Mouse (Mus musculus): ENCODE data around the gene Scamp1. TPM values are rescaled to one million over a fixed set of nuclear protein-coding genes. Genes with fewer than 3 reads are reported as not detected.

The Scamp1 gene
- total RNA-seq, 1 experiment, result 15.5 TPM

DNA sequence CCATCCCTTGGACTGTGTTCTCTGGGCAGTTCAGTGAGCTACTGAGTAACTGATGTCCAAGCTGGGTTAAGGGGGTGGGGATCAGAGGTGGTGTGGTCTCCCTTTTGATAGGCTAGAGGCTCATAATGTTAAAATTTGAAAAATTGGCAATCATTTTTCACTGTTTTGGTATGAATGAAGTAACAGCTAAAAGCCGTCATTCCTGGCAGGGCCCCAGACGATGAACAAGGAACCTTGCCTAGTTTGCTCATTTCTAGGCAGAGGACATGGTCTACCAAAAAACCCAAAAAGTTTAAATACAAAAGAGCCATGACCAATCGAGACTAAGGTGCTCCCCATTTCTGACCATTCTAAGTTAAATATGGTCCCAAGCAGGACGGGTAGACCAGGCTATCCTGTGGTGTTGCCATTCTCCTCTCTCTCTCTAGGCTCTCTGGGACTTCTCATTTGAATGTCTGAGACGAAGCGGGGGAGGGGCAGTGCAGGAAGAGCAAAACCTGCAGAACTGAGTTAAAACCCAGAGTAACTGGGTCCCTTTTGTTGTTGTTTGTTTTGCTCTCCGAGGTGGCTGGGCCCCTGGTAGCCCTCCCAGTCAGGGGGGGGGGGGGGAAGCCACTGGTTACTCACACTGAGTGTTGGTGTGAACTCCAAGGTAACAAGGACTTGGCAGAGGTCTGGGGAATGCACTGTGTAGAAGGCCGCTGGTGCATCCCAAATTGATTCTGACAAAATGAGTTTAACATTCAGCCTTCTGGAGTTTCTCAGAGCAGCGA, 129.8 kb downstream of the Scamp1 start:
- no peak overlapping the region for H3K27ac ChIP-seq (ENCODE audit: insufficient read depth, low read depth, low read length, poor library complexity, severe bottlenecking)
- no peak overlapping the region for H3K9ac ChIP-seq (ENCODE audit: insufficient read depth, low read depth, low read length, poor library complexity, severe bottlenecking)
- no peak overlapping the region for H3K4me3 ChIP-seq (ENCODE audit: insufficient read depth in 1 of 2, low read depth in 1 of 2, low read length in 2 of 2, poor library complexity in 1 of 2, severe bottlenecking in 1 of 2)
- H3K9me3 ChIP-seq (ENCODE audit: control insufficient read depth, insufficient read depth, low read depth, low read length), result no peaks in the 10 kb centered on the region
- H3K4me1 ChIP-seq (ENCODE audit: control insufficient read depth in 2 of 2, insufficient read depth in 2 of 2, low read length in 2 of 2, poor library complexity in 1 of 2), result peaks cover 0 to 2% of the 10 kb centered on the region in 2 experiments; a peak in 1 of 4 replicates
- TF ChIP-seq ZC3H11A (IDR thresholded peaks at IDR 0.05; ENCODE audit: borderline replicate concordance, low read depth, low read length), result no peak
- no peak for TF ChIP-seq HCFC1 (IDR thresholded peaks at IDR 0.05; ENCODE audit: borderline replicate concordance, insufficient read depth, low read length)
- no peak for TF ChIP-seq MAFK (IDR thresholded peaks at IDR 0.05; ENCODE audit: insufficient read depth, low read depth, low read length)
- no peak for TF ChIP-seq CHD2 (IDR thresholded peaks at IDR 0.05; ENCODE audit: low read depth, low read length)
- no peak for TF ChIP-seq ZNF384 (IDR thresholded peaks at IDR 0.05; ENCODE audit: low read depth, low read length)
- H3K36me3 ChIP-seq (ENCODE audit: control insufficient read depth, insufficient read depth, low read length, poor library complexity, severe bottlenecking), result no peaks in the 10 kb centered on the region
- in situ Hi-C loops (cut with MboI; ENCODE audit: low sequenced_read_pairs in 2 of 2, unreplicated experiment in 2 of 2), result no loop called here
- DNase-seq (ENCODE audit: low read depth, low spot score), result no peak

DNA sequence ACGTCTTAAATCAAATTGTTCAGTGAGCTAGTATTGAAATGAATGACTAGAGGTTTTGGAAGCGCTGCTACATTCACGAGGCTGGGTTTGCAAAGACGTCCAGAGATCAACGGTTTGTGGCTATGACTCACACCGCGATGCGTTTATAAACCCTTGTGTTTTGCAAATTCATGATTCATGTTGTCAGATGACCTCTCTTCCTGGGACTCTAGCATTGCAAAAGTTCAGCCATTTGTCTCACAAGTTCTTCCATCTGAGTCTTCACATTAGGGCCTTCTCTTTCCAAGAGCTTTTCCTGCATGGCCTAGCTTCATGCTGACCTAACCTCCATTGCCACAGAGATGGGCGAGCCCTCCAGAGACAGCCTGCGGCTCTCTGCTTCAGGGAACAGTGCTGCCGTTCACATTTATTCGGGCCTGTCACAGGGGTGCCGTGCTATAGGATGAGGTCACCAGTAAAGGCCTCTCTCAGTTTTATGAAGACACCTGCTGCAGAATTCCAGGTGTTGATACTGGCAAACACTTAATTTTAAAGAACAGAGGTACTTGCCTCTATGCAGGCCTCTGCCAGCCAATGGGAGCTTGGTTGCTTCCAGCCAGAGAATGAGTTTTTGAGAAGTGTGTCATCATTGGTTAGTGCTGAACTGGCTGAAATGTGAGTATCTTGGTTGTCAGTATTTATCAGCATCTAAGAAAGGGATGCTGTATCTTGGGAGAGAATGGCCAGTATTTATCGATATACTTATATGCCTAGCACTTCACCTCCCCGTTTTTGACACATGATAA, 131.0 kb downstream of the Scamp1 start:
- H3K4me3 ChIP-seq (ENCODE audit: insufficient read depth in 1 of 2, low read depth in 1 of 2, low read length in 2 of 2, poor library complexity in 1 of 2, severe bottlenecking in 1 of 2), result no peak overlapping the region
- TF ChIP-seq CHD2 (IDR thresholded peaks at IDR 0.05; ENCODE audit: low read depth, low read length), result no peak
- TF ChIP-seq HCFC1 (IDR thresholded peaks at IDR 0.05; ENCODE audit: borderline replicate concordance, insufficient read depth, low read length), result no peak
- TF ChIP-seq ZNF384 (IDR thresholded peaks at IDR 0.05; ENCODE audit: low read depth, low read length), result no peak
- no peak for TF ChIP-seq MAFK (IDR thresholded peaks at IDR 0.05; ENCODE audit: insufficient read depth, low read depth, low read length)
- no peak for TF ChIP-seq ZC3H11A (IDR thresholded peaks at IDR 0.05; ENCODE audit: borderline replicate concordance, low read depth, low read length)
- in situ Hi-C loops (cut with MboI; ENCODE audit: low sequenced_read_pairs in 2 of 2, unreplicated experiment in 2 of 2), result no loop called here
- H3K27ac ChIP-seq (ENCODE audit: insufficient read depth, low read depth, low read length, poor library complexity, severe bottlenecking), result no peak overlapping the region
- no peak for DNase-seq (ENCODE audit: low read depth, low spot score)
- no peaks in the 10 kb centered on the region for H3K9me3 ChIP-seq (ENCODE audit: control insufficient read depth, insufficient read depth, low read depth, low read length)
- peaks cover 0 to 2% of the 10 kb centered on the region in 2 experiments; a peak in 1 of 4 replicates for H3K4me1 ChIP-seq (ENCODE audit: control insufficient read depth in 2 of 2, insufficient read depth in 2 of 2, low read length in 2 of 2, poor library complexity in 1 of 2)
- no peak overlapping the region for H3K9ac ChIP-seq (ENCODE audit: insufficient read depth, low read depth, low read length, poor library complexity, severe bottlenecking)
- H3K36me3 ChIP-seq (ENCODE audit: control insufficient read depth, insufficient read depth, low read length, poor library complexity, severe bottlenecking), result no peaks in the 10 kb centered on the region

GRCm38 (mm10) chr13:94153658-94154057, 132.0 kb downstream of the Scamp1 start:
- no peak overlapping the region for H3K4me3 ChIP-seq (ENCODE audit: insufficient read depth in 1 of 2, low read depth in 1 of 2, low read length in 2 of 2, poor library complexity in 1 of 2, severe bottlenecking in 1 of 2)
- H3K9ac ChIP-seq (ENCODE audit: insufficient read depth, low read depth, low read length, poor library complexity, severe bottlenecking), result no peak overlapping the region
- TF ChIP-seq HCFC1 (IDR thresholded peaks at IDR 0.05; ENCODE audit: borderline replicate concordance, insufficient read depth, low read length) (no peak), ZC3H11A (IDR thresholded peaks at IDR 0.05; ENCODE audit: borderline replicate concordance, low read depth, low read length) (no peak), MAFK (IDR thresholded peaks at IDR 0.05; ENCODE audit: insufficient read depth, low read depth, low read length) (no peak)
- no peak for DNase-seq (ENCODE audit: low read depth, low spot score)
- in situ Hi-C loops (cut with MboI; ENCODE audit: low sequenced_read_pairs in 2 of 2, unreplicated experiment in 2 of 2), result no loop called here
- no peaks in the 10 kb centered on the region for H3K9me3 ChIP-seq (ENCODE audit: control insufficient read depth, insufficient read depth, low read depth, low read length)
- no peaks in the 10 kb centered on the region for H3K36me3 ChIP-seq (ENCODE audit: control insufficient read depth, insufficient read depth, low read length, poor library complexity, severe bottlenecking)
- H3K27ac ChIP-seq (ENCODE audit: insufficient read depth, low read depth, low read length, poor library complexity, severe bottlenecking), result no peak overlapping the region
- H3K4me1 ChIP-seq (ENCODE audit: control insufficient read depth in 2 of 2, insufficient read depth in 2 of 2, low read length in 2 of 2, poor library complexity in 1 of 2), result peaks cover 0 to 2% of the 10 kb centered on the region in 2 experiments; a peak in 1 of 4 replicates

- H3K9ac ChIP-seq (ENCODE audit: insufficient read depth, low read depth, low read length, poor library complexity, severe bottlenecking), result no peak overlapping the region
- no peak for DNase-seq (ENCODE audit: low read depth, low spot score)
- H3K36me3 ChIP-seq (ENCODE audit: control insufficient read depth, insufficient read depth, low read length, poor library complexity, severe bottlenecking), result no peaks in the 10 kb centered on the region
- no peak overlapping the region for H3K4me3 ChIP-seq (ENCODE audit: insufficient read depth in 1 of 2, low read depth in 1 of 2, low read length in 2 of 2, poor library complexity in 1 of 2, severe bottlenecking in 1 of 2)
- TF ChIP-seq HCFC1 (IDR thresholded peaks at IDR 0.05; ENCODE audit: borderline replicate concordance, insufficient read depth, low read length) (no peak), MAFK (IDR thresholded peaks at IDR 0.05; ENCODE audit: insufficient read depth, low read depth, low read length) (no peak), ZNF384 (IDR thresholded peaks at IDR 0.05; ENCODE audit: low read depth, low read length) (no peak), ZC3H11A (IDR thresholded peaks at IDR 0.05; ENCODE audit: borderline replicate concordance, low read depth, low read length) (no peak), CHD2 (IDR thresholded peaks at IDR 0.05; ENCODE audit: low read depth, low read length) (no peak)
- in situ Hi-C loops (cut with MboI; ENCODE audit: low sequenced_read_pairs in 2 of 2, unreplicated experiment in 2 of 2), result no loop called here
- H3K4me1 ChIP-seq (ENCODE audit: control insufficient read depth in 2 of 2, insufficient read depth in 2 of 2, low read length in 2 of 2, poor library complexity in 1 of 2), result peaks cover 0 to 2% of the 10 kb centered on the region in 2 experiments; a peak in 1 of 4 replicates
- no peaks in the 10 kb centered on the region for H3K9me3 ChIP-seq (ENCODE audit: control insufficient read depth, insufficient read depth, low read depth, low read length)
- no peak overlapping the region for H3K27ac ChIP-seq (ENCODE audit: insufficient read depth, low read depth, low read length, poor library complexity, severe bottlenecking)
Measured at GRCm38 (mm10) chr13:94152836-94153235, 132.8 kb downstream of the Scamp1 start.

Other genes with a start within 250 kb of the Scamp1 start
- gene Lhfpl2, start 228.1 kb downstream of the Scamp1 start, total RNA-seq (2012; rRNA removed), result 6.1 and 8.8 TPM in 2 replicates
- 32.9 and 33.2 TPM in 2 replicates for gene Ap3b1, start 73.1 kb upstream of the Scamp1 start, total RNA-seq (2012; rRNA removed)